Mouse (Mus musculus) cerebellum, adult 2 months (tissue): Measurements from ENCODE around the gene Abt1. TPM values are rescaled to one million over a fixed set of nuclear protein-coding genes. Genes with fewer than 3 reads are reported as not detected.
A peak's percentile ranks its signal among the peaks of the same experiment; 100 is the strongest.

ENCODE experiments used
- DNase-seq, 2 experiments: peaks; one replicate each; pipeline ENCODE4 v3.0.0; 2021
- H3K27ac ChIP-seq: fragments of 200-500 bp; 2 replicates; pipeline ENCODE4 v1.5.1; 2012; ENCODE audit warnings: low read length, control low read depth, inconsistent platforms; ENCODE audit not compliant: insufficient read depth
- H3K27me3 ChIP-seq: fragments of 200-500 bp; 2 replicates; pipeline ENCODE4 v1.6.1; 2012; ENCODE audit warnings: inconsistent platforms, mild to moderate bottlenecking, low read length, moderate library complexity; ENCODE audit not compliant: control insufficient read depth, insufficient read depth
- H3K4me1 ChIP-seq: fragments of 200-500 bp; 2 replicates; pipeline ENCODE4 v1.6.1; 2011; ENCODE audit warnings: low read length; ENCODE audit not compliant: control insufficient read depth, insufficient read depth
- H3K4me3 ChIP-seq: fragments of 200-500 bp; replicated peaks from 2 replicates; pipeline ENCODE3; 2011; ENCODE audit warnings: mild to moderate bottlenecking, low read depth, low read length, control low read depth; ENCODE audit not compliant: insufficient read depth
- CTCF ChIP-seq: fragments of 200-500 bp; IDR thresholded peaks from 2 replicates; pipeline ENCODE4 v1.5.1; 2011; ENCODE audit warnings: low read depth, mild to moderate bottlenecking, control low read depth, low read length, moderate library complexity, borderline replicate concordance; ENCODE audit not compliant: insufficient read depth
- POLR2A ChIP-seq: fragments of 200-500 bp; IDR thresholded peaks from 2 replicates; pipeline ENCODE4 v1.6.1; 2011; ENCODE audit warnings: low read length, control low read depth, borderline replicate concordance; ENCODE audit not compliant: insufficient read depth
- WGBS: fragments of 180-500 bp; shearing (Covaris S2); methylation state at CpG from one replicate; pipeline ENCODE4 v1.1.7; 2018; 5-methylcytosine and 5-hydroxymethylcytosine counted together
- polyA plus RNA-seq: library from polyadenylated mRNA; depleted of rRNA; stranded (reverse); fragments of >200 nt; gene quantifications from 2 replicates; pipeline ENCODE4 v1.2.3, GENCODE M21; 2012

The Abt1 gene
- polyA plus RNA-seq, 1 experiment = 10.7 TPM

- H3K4me3 ChIP-seq = peak overlapping the region; percentile 86
- WGBS = under 1% methylated on average over 16 of the region's 16 CpGs
- peak; percentile 88 to 94 for DNase-seq
- no peaks in the 10 kb centered on the region for H3K27me3 ChIP-seq
- no peak for TF ChIP-seq POLR2A
- TF ChIP-seq CTCF = no peak
- H3K4me1 ChIP-seq = no peaks in the 10 kb centered on the region; the same call in 1 of the 2 replicates
- no peak overlapping the region for H3K27ac ChIP-seq
Observed at GRCm38 (mm10) chr13:23446498-23446952, 22.9 kb upstream of the Abt1 start.

- H3K4me1 ChIP-seq = no peaks in the 10 kb centered on the region; the same call in 1 of the 2 replicates
- TF ChIP-seq POLR2A (peak; percentile 59; the same call in 1 of the 2 replicates), CTCF (no peak)
- peak overlapping the region; percentile 86 for H3K4me3 ChIP-seq
- no peaks in the 10 kb centered on the region for H3K27me3 ChIP-seq
- DNase-seq = peak; percentile 89 to 94
- under 1% methylated on average over 55 of the region's 55 CpGs for WGBS
- H3K27ac ChIP-seq = peak overlapping the region; percentile 93
Observed at GRCm38 (mm10) chr13:23445561-23446320, 22.1 kb upstream of the Abt1 start.

GRCm38 (mm10) chr13:23445156-23445555 is 21.5 kb upstream of the Abt1 start:
- H3K27me3 ChIP-seq = no peaks in the 10 kb centered on the region
- H3K27ac ChIP-seq = peak overlapping the region; percentile 93
- H3K4me1 ChIP-seq = no peaks in the 10 kb centered on the region; the same call in 1 of the 2 replicates
- TF ChIP-seq CTCF (no peak), POLR2A (no peak)
- H3K4me3 ChIP-seq = peak overlapping the region; percentile 86
- WGBS = 3% methylated on average over 10 of the region's 10 CpGs
- DNase-seq = no peak

- no peaks in the 10 kb centered on the region; the same call in 1 of the 2 replicates for H3K4me1 ChIP-seq
- peak overlapping the region; percentile 37 for H3K4me3 ChIP-seq
- no peak for TF ChIP-seq POLR2A
- no peak for TF ChIP-seq CTCF
- 40% methylated on average over 5 of the region's 5 CpGs for WGBS
- H3K27ac ChIP-seq = no peak overlapping the region
- no peak for DNase-seq
- no peaks in the 10 kb centered on the region for H3K27me3 ChIP-seq
Observed at GRCm38 (mm10) chr13:23444451-23444850, 20.8 kb upstream of the Abt1 start.

GRCm38 (mm10) chr13:23439901-23440300 is 16.2 kb upstream of the Abt1 start:
- no peak overlapping the region for H3K4me3 ChIP-seq
- H3K27ac ChIP-seq = no peak overlapping the region
- no peaks in the 10 kb centered on the region; the same call in 1 of the 2 replicates for H3K4me1 ChIP-seq
- no peaks in the 10 kb centered on the region for H3K27me3 ChIP-seq
- no peak for DNase-seq
- 75% methylated on average over 10 of the region's 10 CpGs for WGBS
- TF ChIP-seq CTCF = no peak
- no peak for TF ChIP-seq POLR2A

- H3K4me3 ChIP-seq = peak overlapping the region; percentile 67
- under 1% methylated on average over 7 of the region's 7 CpGs for WGBS
- H3K27ac ChIP-seq = no peak overlapping the region
- H3K4me1 ChIP-seq = no peaks in the 10 kb centered on the region
- TF ChIP-seq POLR2A (no peak), CTCF (no peak)
- DNase-seq = peak; percentile 63 to 69
- H3K27me3 ChIP-seq = no peaks in the 10 kb centered on the region
Observed at GRCm38 (mm10) chr13:23438521-23438920, 14.9 kb upstream of the Abt1 start.

GRCm38 (mm10) chr13:23437908-23438307 is 14.2 kb upstream of the Abt1 start:
- peak; percentile 88 to 93 for DNase-seq
- Histone ChIP-seq H3K4me1 (no peaks in the 10 kb centered on the region), H3K4me3 (peak overlapping the region; percentile 67), H3K27ac (no peak overlapping the region), H3K27me3 (no peaks in the 10 kb centered on the region)
- WGBS = under 1% methylated on average over 17 of the region's 17 CpGs
- TF ChIP-seq CTCF (no peak), POLR2A (no peak)
